Mouse (Mus musculus) liver, embryonic 12.5 days (tissue): ENCODE measurements around the gene Sorbs1. TPM values are rescaled to one million over a fixed set of nuclear protein-coding genes. Genes with fewer than 3 reads are reported as not detected.

Source experiments
- ATAC-seq: fragments of 200-750 bp; cut with Nextera tagmentation; 2 replicates; pipeline ENCODE4 v1.8.0; 2017; ENCODE audit warnings: moderate number of reproducible peaks, mild to moderate bottlenecking, moderate library complexity
- H3K27ac ChIP-seq: fragments of 300-500 bp; sonication (generic); 2 replicates; pipeline ENCODE4 v1.5.1; 2016; ENCODE audit warnings: mild to moderate bottlenecking
- H3K27me3 ChIP-seq: fragments of 300-500 bp; sonication (generic); replicated peaks from 2 replicates; pipeline ENCODE4 v1.6.1; 2016; ENCODE audit warnings: mild to moderate bottlenecking, moderate library complexity
- H3K36me3 ChIP-seq: fragments of 300-500 bp; sonication (generic); 2 replicates; pipeline ENCODE4 v1.6.1; 2016; ENCODE audit warnings: mild to moderate bottlenecking, moderate library complexity
- H3K4me1 ChIP-seq: fragments of 300-500 bp; sonication (generic); 2 replicates; pipeline ENCODE4 v1.6.1; 2016
- H3K4me2 ChIP-seq: fragments of 300-500 bp; sonication (generic); 2 replicates; pipeline ENCODE4 v1.6.1; 2016; ENCODE audit warnings: mild to moderate bottlenecking, moderate library complexity
- H3K4me3 ChIP-seq: fragments of 300-500 bp; sonication (generic); 2 replicates; pipeline ENCODE4 v1.5.1; 2016; ENCODE audit warnings: mild to moderate bottlenecking, moderate library complexity
- H3K9ac ChIP-seq: fragments of 300-500 bp; sonication (generic); 2 replicates; pipeline ENCODE4 v1.6.1; 2016; ENCODE audit warnings: mild to moderate bottlenecking, moderate library complexity
- H3K9me3 ChIP-seq: fragments of 300-500 bp; sonication (generic); replicated peaks from 2 replicates; pipeline ENCODE4 v1.6.1; 2016; ENCODE audit warnings: mild to moderate bottlenecking, moderate library complexity
- WGBS: fragments of 180-500 bp; shearing (Covaris S2); methylation state at CpG from one replicate; pipeline ENCODE4 v1.1.7; 2016; ENCODE audit not compliant: insufficient replicate concordance; 5-methylcytosine and 5-hydroxymethylcytosine counted together
- polyA plus RNA-seq: library from polyadenylated mRNA; unstranded; fragments of >200 nt; fragmentation: Nextera tagmentation; extraction: Ambion mirVana; gene quantifications from 2 replicates; pipeline ENCODE4 v1.2.1, GENCODE M21; 2016

Sorbs1 gene
- polyA plus RNA-seq, 1 experiment from 2014 or later: 35.1 TPM

DNA sequence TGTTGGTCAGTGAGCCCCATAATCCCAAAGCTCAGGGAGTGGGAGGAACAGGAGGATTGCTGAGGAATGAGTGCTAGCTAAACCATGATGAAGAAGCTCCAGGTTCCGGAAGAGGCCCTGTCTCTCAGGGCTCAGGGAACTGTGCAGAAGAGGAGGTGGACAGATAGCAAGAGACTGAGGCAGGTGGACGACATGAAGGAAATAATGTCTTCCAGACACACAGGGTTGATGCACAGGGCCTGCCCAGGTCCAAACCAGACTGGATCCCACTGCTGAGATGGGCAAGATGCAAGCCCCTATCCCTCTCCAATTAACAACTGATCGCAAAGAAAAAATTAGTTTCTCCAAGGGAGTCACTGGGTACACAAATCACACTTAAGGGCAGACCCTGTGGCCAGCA lies 258.8 kb downstream of the Sorbs1 start:
- ATAC-seq: no peak
- no peak overlapping the region for H3K4me2 ChIP-seq
- no peak overlapping the region for H3K27ac ChIP-seq
- no peaks in the 10 kb centered on the region for H3K27me3 ChIP-seq
- H3K9ac ChIP-seq: no peak overlapping the region
- no peak overlapping the region for H3K4me3 ChIP-seq
- H3K9me3 ChIP-seq: no peaks in the 10 kb centered on the region
- H3K36me3 ChIP-seq: no peaks in the 10 kb centered on the region; the same call in 1 of the 2 replicates
- peaks cover 28% of the 10 kb centered on the region for H3K4me1 ChIP-seq
- WGBS: 67% methylated on average over 3 of the region's 3 CpGs

- Histone ChIP-seq H3K36me3 (peaks cover 5% of the 10 kb centered on the region; the same call in 1 of the 2 replicates), H3K27me3 (no peaks in the 10 kb centered on the region), H3K4me1 (peaks cover 28% of the 10 kb centered on the region), H3K4me3 (no peak overlapping the region), H3K9me3 (no peaks in the 10 kb centered on the region), H3K9ac (no peak overlapping the region), H3K4me2 (no peak overlapping the region), H3K27ac (no peak overlapping the region)
- 46% methylated on average over 13 of the region's 13 CpGs for WGBS
- ATAC-seq: no peak
Observed at GRCm38 (mm10) chr19:40253768-40254167, 259.8 kb downstream of the Sorbs1 start.

GRCm38 (mm10) chr19:40251115-40251514 lies 262.5 kb downstream of the Sorbs1 start:
- Histone ChIP-seq H3K27ac (no peak overlapping the region), H3K4me3 (no peak overlapping the region), H3K9ac (no peak overlapping the region), H3K27me3 (no peaks in the 10 kb centered on the region), H3K4me1 (peaks cover 13% of the 10 kb centered on the region), H3K36me3 (peaks cover 16% of the 10 kb centered on the region), H3K9me3 (no peaks in the 10 kb centered on the region), H3K4me2 (no peak overlapping the region)
- WGBS: 87% methylated on average over 4 of the region's 4 CpGs
- no peak for ATAC-seq

GRCm38 (mm10) chr19:40249352-40249751 lies 264.2 kb downstream of the Sorbs1 start:
- H3K27me3 ChIP-seq: no peaks in the 10 kb centered on the region
- no peak for ATAC-seq
- WGBS: 35% methylated on average over 11 of the region's 11 CpGs

GRCm38 (mm10) chr19:40248476-40248875 lies 265.1 kb downstream of the Sorbs1 start:
- WGBS: 86% methylated on average over 5 of the region's 5 CpGs
- Histone ChIP-seq H3K9me3 (no peaks in the 10 kb centered on the region), H3K27ac (no peak overlapping the region), H3K27me3 (no peaks in the 10 kb centered on the region), H3K9ac (no peak overlapping the region), H3K36me3 (peaks cover 16% of the 10 kb centered on the region), H3K4me2 (no peak overlapping the region), H3K4me3 (no peak overlapping the region), H3K4me1 (peaks cover 9% of the 10 kb centered on the region; the same call in 1 of the 2 replicates)
- ATAC-seq: no peak

More at GRCm38 (mm10) chr19:40249352-40249751, 264.2 kb downstream of the Sorbs1 start:
- peaks cover 16% of the 10 kb centered on the region for H3K36me3 ChIP-seq
- peaks cover 9% of the 10 kb centered on the region; the same call in 1 of the 2 replicates for H3K4me1 ChIP-seq
- H3K27ac ChIP-seq: 0 out of 2 replicates have a peak overlapping the region, but pooled peaks have one; percentile 25
- H3K9ac ChIP-seq: no peak overlapping the region
- no peak overlapping the region for H3K4me2 ChIP-seq
- no peak overlapping the region for H3K4me3 ChIP-seq
- H3K9me3 ChIP-seq: no peaks in the 10 kb centered on the region

GRCm38 (mm10) chr19:40247268-40247666 lies 266.3 kb downstream of the Sorbs1 start:
- Histone ChIP-seq H3K4me1 (peaks cover 9% of the 10 kb centered on the region; the same call in 1 of the 2 replicates), H3K9me3 (no peaks in the 10 kb centered on the region), H3K36me3 (peaks cover 24% of the 10 kb centered on the region), H3K27ac (no peak overlapping the region), H3K4me3 (no peak overlapping the region), H3K4me2 (no peak overlapping the region), H3K27me3 (no peaks in the 10 kb centered on the region), H3K9ac (no peak overlapping the region)
- no peak for ATAC-seq
- 50% methylated on average over 5 of the region's 5 CpGs for WGBS

DNA sequence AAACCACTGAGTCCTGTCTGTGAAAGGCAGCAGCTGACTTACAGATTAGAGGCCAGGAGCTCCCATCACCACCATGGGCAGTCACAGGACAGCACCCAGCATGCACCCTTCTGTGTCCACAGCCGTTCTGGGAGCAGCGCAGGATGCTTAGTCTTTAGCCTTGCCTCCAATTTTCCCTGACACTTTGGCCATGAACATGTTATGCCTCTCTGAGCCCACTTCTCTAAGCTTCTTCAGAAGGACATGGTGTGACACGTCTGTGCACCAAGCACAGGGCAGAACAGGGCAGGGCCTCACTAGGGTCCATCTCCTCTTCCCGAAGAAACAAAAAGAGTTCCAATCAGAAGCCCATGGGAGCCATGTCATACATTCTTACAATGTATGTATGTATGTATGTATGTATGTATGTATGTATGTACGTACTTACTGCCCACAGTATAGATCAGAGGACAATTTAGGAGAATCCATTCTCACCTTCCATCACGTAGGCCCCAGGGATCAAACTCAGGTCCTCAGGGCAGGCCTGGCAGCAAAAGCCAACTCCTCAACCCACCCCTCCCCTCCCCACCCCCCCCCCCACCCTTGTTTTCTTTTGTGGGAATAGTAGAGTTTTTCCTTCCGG lies 266.8 kb downstream of the Sorbs1 start:
- Histone ChIP-seq H3K9me3 (no peaks in the 10 kb centered on the region), H3K4me2 (no peak overlapping the region), H3K9ac (no peak overlapping the region), H3K36me3 (peaks cover 24% of the 10 kb centered on the region), H3K4me3 (no peak overlapping the region), H3K27ac (no peak overlapping the region), H3K4me1 (peaks cover 9% of the 10 kb centered on the region; the same call in 1 of the 2 replicates), H3K27me3 (no peaks in the 10 kb centered on the region)
- no peak for ATAC-seq
- WGBS: 78% methylated on average over 7 of the region's 7 CpGs

Other genes with a start within 250 kb of the Sorbs1 start
- gene Pdlim1, start 241.9 kb downstream of the Sorbs1 start, polyA plus RNA-seq: 78.3 and 82.3 TPM in 2 replicates
- gene Aldh18a1, start 74.7 kb upstream of the Sorbs1 start, polyA plus RNA-seq: 67.4 and 68.8 TPM in 2 replicates
- gene Tctn3, start 98.5 kb upstream of the Sorbs1 start, polyA plus RNA-seq: 3.6 and 3.9 TPM in 2 replicates
- gene Entpd1, start 98.6 kb upstream of the Sorbs1 start, polyA plus RNA-seq: 2.6 TPM in 2 replicates
- 2.2 and 3.1 TPM in 2 replicates for gene Cc2d2b, start 235.0 kb upstream of the Sorbs1 start, polyA plus RNA-seq